Mouse (Mus musculus) heart, adult 11 months (tissue): Measurements from ENCODE around the gene Hba-x.
"Not testable (repeated sequence)": the region's sequence is repeated elsewhere in the genome, so short reads cannot be mapped to it uniquely, and the experiment has no call there.

Experiments
- DNase-seq: peaks from one replicate; pipeline ENCODE4 v3.0.0; 2022

Hba-x gene

GRCm38 (mm10) chr11:32286695-32287492 lies 10.7 kb downstream of the Hba-x start, which contains the start of gene Hbq1b:
TSS of gene Hbq1b (plus strand) at chr11:32286965.
- peak; percentile 95 for DNase-seq

GRCm38 (mm10) chr11:32287493-32287825 lies 11.3 kb downstream of the Hba-x start:
- peak; percentile 78 for DNase-seq

- DNase-seq = peak; percentile 21
Measured at GRCm38 (mm10) chr11:32292819-32293218, 16.6 kb downstream of the Hba-x start.

GRCm38 (mm10) chr11:32293479-32293878 lies 17.3 kb downstream of the Hba-x start:
- DNase-seq = not testable (repeated sequence)

- DNase-seq = not testable (repeated sequence)
Measured at GRCm38 (mm10) chr11:32296203-32296602, 20.0 kb downstream of the Hba-x start, which contains the start of gene Hba-a2. TSS of gene Hba-a2 (plus strand) at chr11:32296489.

GRCm38 (mm10) chr11:32297417-32297816 lies 21.2 kb downstream of the Hba-x start:
- not testable (repeated sequence) for DNase-seq

- DNase-seq = no peak
Measured at GRCm38 (mm10) chr11:32297866-32298531, 21.8 kb downstream of the Hba-x start.

- no peak for DNase-seq
Measured at GRCm38 (mm10) chr11:32298532-32298918, 22.3 kb downstream of the Hba-x start.

GRCm38 (mm10) chr11:32299865-32300264 lies 23.7 kb downstream of the Hba-x start, which contains the start of gene Hbq1a:
TSS of gene Hbq1a (plus strand) at chr11:32300069.
- peak; percentile 90 for DNase-seq

GRCm38 (mm10) chr11:32300279-32301267 lies 24.4 kb downstream of the Hba-x start:
- DNase-seq = no peak

GRCm38 (mm10) chr11:32301506-32301905 lies 25.3 kb downstream of the Hba-x start:
- DNase-seq = peak; percentile 42

GRCm38 (mm10) chr11:32302824-32303419 lies 26.7 kb downstream of the Hba-x start:
- peak; percentile 95 for DNase-seq

- DNase-seq = peak; percentile 76
Measured at GRCm38 (mm10) chr11:32303455-32303854, 27.3 kb downstream of the Hba-x start.

GRCm38 (mm10) chr11:32307006-32307405 lies 30.8 kb downstream of the Hba-x start:
- no peak for DNase-seq

GRCm38 (mm10) chr11:32309446-32309845 lies 33.2 kb downstream of the Hba-x start:
- no peak for DNase-seq

- DNase-seq = no peak
Measured at GRCm38 (mm10) chr11:32309928-32310327, 33.7 kb downstream of the Hba-x start.

GRCm38 (mm10) chr11:32316009-32316408 lies 39.8 kb downstream of the Hba-x start:
- DNase-seq = no peak

- peak; percentile 70 for DNase-seq
Measured at GRCm38 (mm10) chr11:32320507-32321195, 44.5 kb downstream of the Hba-x start.

- peak; percentile 96 for DNase-seq
Measured at GRCm38 (mm10) chr11:32321196-32321565, 45.0 kb downstream of the Hba-x start.

GRCm38 (mm10) chr11:32324609-32325008 lies 48.4 kb downstream of the Hba-x start:
- DNase-seq = peak; percentile 98
